Mouse (Mus musculus) heart, embryonic 14.5 days (tissue): ENCODE results near the gene Rpl4. TPM values are rescaled to one million over a fixed set of nuclear protein-coding genes. Genes with fewer than 3 reads are reported as not detected.

Experiments used
- ATAC-seq: fragments of 200-750 bp; cut with Nextera tagmentation; 2 replicates; pipeline ENCODE4 v1.8.0; 2017; ENCODE audit warnings: low read depth, moderate TSS enrichment; ENCODE audit not compliant: insufficient number of reproducible peaks, insufficient read depth, low FRiP score
- H3K27ac ChIP-seq, 2 experiments: fragments of 200-500 bp in 1 of 2; fragments of 300-500 bp in 1 of 2; sonication (generic) in 1 of 2; replicated peaks in 1 of 2; 2 replicates each; pipeline ENCODE4 v1.5.1; 2012 to 2014; ENCODE audit warnings: low read depth in 2 of 2, low read length in 2 of 2, control low read depth in 1 of 2, mild to moderate bottlenecking in 1 of 2, mixed read lengths in 1 of 2; ENCODE audit not compliant: control insufficient read depth in 1 of 2, insufficient read depth in 1 of 2
- H3K27me3 ChIP-seq: fragments of 300-500 bp; sonication (generic); 2 replicates; pipeline ENCODE4 v1.6.1; 2014; ENCODE audit warnings: mild to moderate bottlenecking, low read length, control low read depth; ENCODE audit not compliant: control insufficient read depth, insufficient read depth
- H3K36me3 ChIP-seq: fragments of 300-500 bp; sonication (generic); 2 replicates; pipeline ENCODE4 v1.6.1; 2014; ENCODE audit warnings: mild to moderate bottlenecking, control low read depth, low read length, mixed read lengths; ENCODE audit not compliant: control insufficient read depth, insufficient read depth
- H3K4me1 ChIP-seq, 2 experiments: fragments of 200-500 bp in 1 of 2; fragments of 300-500 bp in 1 of 2; sonication (generic) in 1 of 2; 2 replicates each; pipeline ENCODE4 v1.6.1; 2012 to 2014; ENCODE audit warnings: low read length in 2 of 2, control low read depth in 1 of 2, mixed read lengths in 1 of 2; ENCODE audit not compliant: control insufficient read depth in 2 of 2, insufficient read depth in 2 of 2
- H3K4me2 ChIP-seq: fragments of 300-500 bp; sonication (generic); 2 replicates; pipeline ENCODE4 v1.6.1; 2014; ENCODE audit warnings: mild to moderate bottlenecking, low read length
- H3K4me3 ChIP-seq, 2 experiments: fragments of 200-500 bp in 1 of 2; fragments of 300-500 bp in 1 of 2; sonication (generic) in 1 of 2; 2 replicates each; pipeline ENCODE4 v1.5.1; 2012 to 2014; ENCODE audit warnings: low read length in 2 of 2, mild to moderate bottlenecking in 2 of 2, control low read depth in 1 of 2, low read depth in 1 of 2, moderate library complexity in 1 of 2; ENCODE audit not compliant: control insufficient read depth in 1 of 2, insufficient read depth in 1 of 2
- H3K9ac ChIP-seq: fragments of 300-500 bp; sonication (generic); 2 replicates; pipeline ENCODE4 v1.6.1; 2014; ENCODE audit warnings: mild to moderate bottlenecking, low read length
- H3K9me3 ChIP-seq: fragments of 300-500 bp; sonication (generic); 2 replicates; pipeline ENCODE4 v1.6.1; 2016; ENCODE audit warnings: low read length, control low read depth; ENCODE audit not compliant: control insufficient read depth
- WGBS: fragments of 180-500 bp; shearing (Covaris S2); extraction: QIAGEN DNeasy Blood & Tissue Kit; methylation state at CpG from one replicate; pipeline ENCODE4 v1.1.7; 2014; 5-methylcytosine and 5-hydroxymethylcytosine counted together
- microRNA-seq: library from miRNA; unstranded; fragments of <30 nt; microRNA quantifications from one replicate; pipeline ENCODE4, GENCODE M21; 2016
- polyA plus RNA-seq: library from polyadenylated mRNA; unstranded; fragments of >200 nt; fragmentation: Nextera tagmentation; extraction: Ambion mirVana; gene quantifications from 2 replicates; pipeline ENCODE4 v1.2.1, GENCODE M21; 2014

The Rpl4 gene
- polyA plus RNA-seq, 1 experiment from 2014 or later = 789 TPM

DNA sequence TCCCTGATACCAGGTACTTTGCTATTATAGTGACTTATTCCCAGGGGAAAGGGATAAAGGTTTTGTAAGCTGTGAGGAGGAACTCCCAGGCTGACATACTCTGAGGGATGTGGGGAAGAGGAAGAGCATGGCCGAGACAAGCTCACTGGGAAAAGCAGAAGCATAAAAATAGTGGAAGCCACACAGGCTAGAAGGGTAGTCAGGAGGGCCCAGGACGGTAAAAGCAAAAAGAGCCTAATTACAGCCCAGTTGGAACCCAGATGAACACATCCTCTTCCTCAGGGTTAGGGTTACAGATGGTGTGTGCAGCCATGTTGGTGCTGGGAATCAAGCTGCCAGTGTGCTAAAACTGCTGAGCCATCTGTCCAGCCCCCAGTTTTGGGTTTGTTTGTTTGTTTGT lies 48.9 kb downstream of the Rpl4 start:
- H3K4me2 ChIP-seq = no peak overlapping the region
- no peaks in the 10 kb centered on the region for H3K27me3 ChIP-seq
- ATAC-seq = no peak
- 70% methylated on average over 2 of the region's 2 CpGs for WGBS
- H3K9me3 ChIP-seq = no peaks in the 10 kb centered on the region
- no peak overlapping the region for H3K27ac ChIP-seq
- H3K9ac ChIP-seq = no peak overlapping the region
- no peaks in the 10 kb centered on the region for H3K36me3 ChIP-seq
- H3K4me3 ChIP-seq = no peak overlapping the region
- peaks cover 2 to 23% of the 10 kb centered on the region in 2 experiments; a peak in 3 of 4 replicates for H3K4me1 ChIP-seq

DNA sequence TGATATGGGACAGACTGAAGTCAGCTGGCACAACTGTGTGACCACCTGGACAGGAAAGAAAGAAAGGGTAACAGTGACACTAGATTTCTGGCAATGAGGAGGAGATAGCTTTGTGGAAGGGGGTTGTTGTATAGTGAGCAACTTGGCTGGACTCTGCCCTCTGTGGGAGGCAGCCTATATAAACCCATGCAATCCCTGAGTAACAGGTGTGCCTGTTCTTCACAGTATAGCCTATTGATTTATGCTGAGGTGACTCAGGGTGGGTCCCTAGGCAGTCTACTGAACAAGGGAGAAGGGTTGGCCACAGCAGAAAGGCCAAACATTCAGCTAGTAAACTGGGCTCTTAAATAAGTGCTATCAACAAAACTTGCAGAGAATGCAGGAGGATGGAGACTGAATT lies 52.6 kb downstream of the Rpl4 start:
- Histone ChIP-seq H3K27me3 (no peaks in the 10 kb centered on the region), H3K4me3 (no peak overlapping the region), H3K27ac (no peak overlapping the region), H3K9ac (no peak overlapping the region), H3K4me1 (peaks cover 2 to 24% of the 10 kb centered on the region in 2 experiments; a peak in 3 of 4 replicates), H3K9me3 (no peaks in the 10 kb centered on the region), H3K36me3 (no peaks in the 10 kb centered on the region), H3K4me2 (no peak overlapping the region)
- ATAC-seq = no peak

DNA sequence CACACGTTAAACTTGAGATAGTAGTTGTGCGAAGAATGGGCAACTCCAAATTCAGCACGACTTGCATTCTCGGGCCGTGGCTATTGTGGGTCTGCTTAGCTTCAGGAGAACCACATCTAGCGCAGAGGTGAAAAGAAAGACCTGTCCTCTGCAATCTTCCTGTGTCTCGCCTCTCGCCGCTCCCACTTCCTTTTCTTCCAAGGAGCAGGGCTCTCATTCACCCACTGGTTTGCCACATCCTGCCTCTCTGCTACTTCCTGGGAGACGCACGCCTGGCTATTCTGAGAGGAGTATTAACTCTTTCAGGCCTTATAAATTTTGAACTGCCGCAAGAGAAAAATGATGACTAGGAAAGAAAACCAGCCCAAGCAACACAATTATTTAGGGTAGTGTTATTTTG lies 54.6 kb downstream of the Rpl4 start:
- no peaks in the 10 kb centered on the region for H3K36me3 ChIP-seq
- no peak overlapping the region for H3K4me2 ChIP-seq
- H3K27me3 ChIP-seq = no peaks in the 10 kb centered on the region
- no peaks in the 10 kb centered on the region for H3K9me3 ChIP-seq
- H3K9ac ChIP-seq = no peak overlapping the region
- no peak overlapping the region for H3K27ac ChIP-seq
- H3K4me1 ChIP-seq = peaks cover 11 to 37% of the 10 kb centered on the region in 2 experiments
- WGBS = 57% methylated on average over 12 of the region's 12 CpGs
- H3K4me3 ChIP-seq = no peak overlapping the region
- no peak for ATAC-seq

Small RNAs within 50 kb of the gene (microRNA-seq; reads per million reads assigned to microRNA genes)
- not detected for gene Gm24106

Other genes starting within 250 kb of the Rpl4 start
- 18.7 and 30.8 TPM in 2 replicates for gene Smad6, start 151.3 kb upstream of the Rpl4 start, polyA plus RNA-seq
- gene Lctl, start 56.2 kb upstream of the Rpl4 start, polyA plus RNA-seq = not detected in 2 replicates
- 18.2 and 18.6 TPM in 2 replicates for gene Zwilch, start 271 bp upstream of the Rpl4 start, polyA plus RNA-seq
- 27.6 and 29.8 TPM in 2 replicates for gene Snapc5, start 5.9 kb downstream of the Rpl4 start, polyA plus RNA-seq
- 1.8 and 2.8 TPM in 2 replicates for gene Uchl4, start 61.8 kb downstream of the Rpl4 start, polyA plus RNA-seq
- 89.2 and 92.4 TPM in 2 replicates for gene Map2k1, start 80.3 kb downstream of the Rpl4 start, polyA plus RNA-seq
- 117 and 119 TPM in 2 replicates for gene Tipin, start 108.2 kb downstream of the Rpl4 start, polyA plus RNA-seq
- 19.3 and 20.1 TPM in 2 replicates for gene Dis3l, start 167.9 kb downstream of the Rpl4 start, polyA plus RNA-seq
- 0.70 and 0.92 TPM in 2 replicates for gene Megf11, start 212.3 kb downstream of the Rpl4 start, polyA plus RNA-seq